Mouse (Mus musculus) lung, embryonic 15.5 days (tissue): ENCODE data around the gene Zp3. TPM values are rescaled to one million over a fixed set of nuclear protein-coding genes. Genes with fewer than 3 reads are reported as not detected.

Source experiments
- ATAC-seq: fragments of 200-750 bp; cut with Nextera tagmentation; 2 replicates; pipeline ENCODE4 v1.8.0; 2017; ENCODE audit warnings: moderate number of reproducible peaks, borderline replicate concordance; ENCODE audit not compliant: low FRiP score, low TSS enrichment; ENCODE audit errors: extremely low read depth
- H3K27ac ChIP-seq: fragments of 300-500 bp; sonication (generic); 2 replicates; pipeline ENCODE4 v1.5.1; 2015; ENCODE audit warnings: moderate library complexity, mild to moderate bottlenecking, inconsistent platforms
- H3K27me3 ChIP-seq: fragments of 300-500 bp; sonication (generic); 2 replicates; pipeline ENCODE4 v1.6.1; 2015; ENCODE audit warnings: inconsistent platforms
- H3K36me3 ChIP-seq: fragments of 300-500 bp; sonication (generic); 2 replicates; pipeline ENCODE4 v1.6.1; 2015; ENCODE audit warnings: inconsistent platforms
- H3K4me1 ChIP-seq: fragments of 300-500 bp; sonication (generic); 2 replicates; pipeline ENCODE4 v1.6.1; 2015; ENCODE audit warnings: inconsistent platforms
- H3K4me2 ChIP-seq: fragments of 300-500 bp; sonication (generic); 2 replicates; pipeline ENCODE4 v1.6.1; 2015; ENCODE audit warnings: inconsistent platforms, mild to moderate bottlenecking, moderate library complexity
- H3K4me3 ChIP-seq: fragments of 300-500 bp; sonication (generic); 2 replicates; pipeline ENCODE4 v1.5.1; 2015; ENCODE audit warnings: mild to moderate bottlenecking, inconsistent platforms
- H3K9ac ChIP-seq: fragments of 300-500 bp; sonication (generic); 2 replicates; pipeline ENCODE4 v1.6.1; 2015; ENCODE audit warnings: inconsistent platforms
- H3K9me3 ChIP-seq: fragments of 300-500 bp; sonication (generic); 2 replicates; pipeline ENCODE4 v1.6.1; 2016; ENCODE audit warnings: inconsistent platforms
- WGBS: fragments of 180-500 bp; shearing (Covaris S2); methylation state at CpG from one replicate; pipeline ENCODE4 v1.1.7; 2015; 5-methylcytosine and 5-hydroxymethylcytosine counted together
- polyA plus RNA-seq: library from polyadenylated mRNA; unstranded; fragments of >200 nt; fragmentation: Nextera tagmentation; extraction: Ambion mirVana; gene quantifications from 2 replicates; pipeline ENCODE4 v1.2.1, GENCODE M21; 2015

Zp3 gene
- polyA plus RNA-seq, 1 experiment from 2014 or later, result not detected

DNA sequence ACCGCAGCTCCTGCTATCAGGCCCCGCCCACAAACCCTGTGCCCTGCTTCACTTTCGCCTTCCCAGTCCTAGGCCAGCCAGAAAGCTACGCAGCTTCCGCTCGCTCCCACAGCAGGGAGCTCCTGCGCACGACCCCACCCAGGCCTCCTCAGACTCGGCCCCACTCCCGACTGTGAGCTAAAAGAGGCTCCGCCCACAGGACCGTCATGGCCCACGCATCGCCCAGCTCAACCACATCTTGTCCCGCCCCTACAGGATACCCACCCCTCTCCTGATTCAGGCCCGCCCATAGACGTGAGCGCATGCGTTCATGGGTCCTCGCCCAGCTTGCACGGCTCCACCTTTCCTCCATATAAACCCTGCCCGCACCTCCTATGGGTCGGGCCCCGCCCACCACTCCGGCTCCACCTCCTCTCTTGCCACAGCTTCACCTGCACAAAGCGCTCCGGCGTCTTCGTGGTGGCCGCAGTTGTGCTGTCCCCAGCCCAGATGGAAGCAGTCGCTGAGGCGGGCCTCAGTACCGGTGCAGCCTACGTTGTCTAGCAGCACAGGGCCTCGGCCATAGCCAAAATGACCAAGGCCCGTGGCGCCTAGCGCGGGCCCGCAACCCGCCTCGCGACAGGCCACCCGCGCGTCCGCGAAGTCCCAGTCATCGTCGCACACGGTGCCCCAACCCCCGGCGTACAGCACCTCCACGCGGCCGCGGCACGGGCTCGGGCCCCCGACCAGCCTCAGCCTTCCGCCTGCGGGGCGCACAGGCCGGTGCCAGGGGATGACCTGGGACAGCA, 17.2 kb upstream of the Zp3 start:
- Histone ChIP-seq H3K9me3 (no peaks in the 10 kb centered on the region), H3K27ac (peak overlapping the region; percentile 96), H3K4me3 (peak overlapping the region; percentile 60), H3K4me2 (peak overlapping the region; percentile 98), H3K9ac (peak overlapping the region; percentile 88), H3K36me3 (no peaks in the 10 kb centered on the region), H3K27me3 (no peaks in the 10 kb centered on the region), H3K4me1 (peaks cover 16% of the 10 kb centered on the region)
- WGBS, result under 1% methylated on average over 64 of the region's 64 CpGs
- ATAC-seq, result peak; percentile 95

DNA sequence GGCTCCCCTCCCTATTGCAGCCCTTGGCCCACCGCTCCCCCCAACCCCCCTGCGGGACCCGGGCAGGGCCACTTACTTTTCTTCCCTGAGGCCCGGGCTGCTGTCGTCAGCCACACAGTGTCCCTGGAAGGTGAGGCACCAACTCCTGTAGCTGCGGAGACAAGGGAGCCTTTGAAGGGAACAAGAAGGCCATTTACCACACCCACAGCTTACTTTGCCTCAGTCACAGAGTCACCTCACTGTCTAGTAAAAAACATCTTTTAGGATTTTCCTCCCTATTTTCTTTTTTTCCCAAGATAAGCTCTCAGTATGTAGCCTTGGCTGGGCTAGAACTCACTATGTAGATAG, 16.6 kb upstream of the Zp3 start:
- Histone ChIP-seq H3K9me3 (no peaks in the 10 kb centered on the region), H3K27ac (peak overlapping the region; percentile 96), H3K4me3 (peak overlapping the region; percentile 60), H3K4me1 (peaks cover 16% of the 10 kb centered on the region), H3K36me3 (no peaks in the 10 kb centered on the region), H3K27me3 (no peaks in the 10 kb centered on the region), H3K9ac (peak overlapping the region; percentile 88), H3K4me2 (peak overlapping the region; percentile 98)
- ATAC-seq, result no peak
- 9% methylated on average over 6 of the region's 6 CpGs for WGBS

DNA sequence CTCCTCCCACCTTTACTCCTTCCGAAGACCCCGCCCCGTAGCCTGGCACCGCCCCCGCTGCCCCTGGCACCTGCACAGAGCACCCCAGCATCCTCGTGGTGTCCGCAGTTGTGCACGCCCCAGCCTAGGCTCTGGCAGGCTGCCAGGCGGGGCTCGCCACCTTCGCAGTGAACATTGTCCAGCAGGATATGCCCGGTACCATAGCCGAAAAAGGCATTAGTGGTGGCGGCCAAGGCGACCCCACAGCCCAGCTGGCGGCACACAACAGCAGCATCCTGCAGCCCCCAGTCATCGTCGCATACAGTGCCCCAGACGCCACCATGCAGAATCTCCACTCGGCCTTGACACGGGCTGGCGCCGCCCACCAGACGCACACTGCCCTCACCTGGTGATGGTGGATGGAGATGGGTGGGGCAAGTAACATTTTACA, 14.4 kb upstream of the Zp3 start:
- no peak for ATAC-seq
- Histone ChIP-seq H3K4me1 (peaks cover 16% of the 10 kb centered on the region), H3K4me3 (peak overlapping the region; percentile 28), H3K27me3 (no peaks in the 10 kb centered on the region), H3K9ac (no peak overlapping the region), H3K27ac (peak overlapping the region; percentile 68), H3K4me2 (peak overlapping the region; percentile 58), H3K9me3 (no peaks in the 10 kb centered on the region), H3K36me3 (no peaks in the 10 kb centered on the region)
- WGBS, result 6% methylated on average over 24 of the region's 24 CpGs

- H3K36me3 ChIP-seq, result no peaks in the 10 kb centered on the region
- H3K27me3 ChIP-seq, result no peaks in the 10 kb centered on the region
- no peak overlapping the region for H3K4me2 ChIP-seq
- H3K9ac ChIP-seq, result no peak overlapping the region
- 54% methylated on average over 9 of the region's 9 CpGs for WGBS
- no peak for ATAC-seq
- no peak overlapping the region for H3K4me3 ChIP-seq
- no peaks in the 10 kb centered on the region for H3K9me3 ChIP-seq
- no peak overlapping the region for H3K27ac ChIP-seq
- H3K4me1 ChIP-seq, result peaks cover 11% of the 10 kb centered on the region
Measured at GRCm38 (mm10) chr5:135966866-135967265, 13.0 kb upstream of the Zp3 start.

DNA sequence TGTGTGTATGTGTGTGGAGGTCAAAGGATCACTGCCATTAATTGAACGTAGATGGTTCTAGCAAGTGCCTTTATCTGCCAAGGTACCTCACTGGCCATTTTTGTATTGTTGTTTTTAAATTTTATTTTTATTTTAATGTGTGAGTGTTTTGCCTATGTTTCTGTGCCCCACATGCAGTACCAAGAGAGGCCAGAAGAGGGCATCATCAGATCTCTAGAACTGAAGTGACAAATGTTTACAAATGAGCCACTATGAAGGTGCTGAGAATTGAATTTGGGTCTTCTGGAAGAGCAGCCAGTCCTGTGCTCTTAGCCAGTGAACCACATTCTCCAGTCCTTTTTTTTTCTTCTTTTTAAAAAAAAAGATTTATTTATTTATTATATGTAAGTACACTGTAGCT, 11.1 kb upstream of the Zp3 start:
- Histone ChIP-seq H3K27me3 (no peaks in the 10 kb centered on the region), H3K27ac (no peak overlapping the region), H3K9ac (no peak overlapping the region), H3K4me2 (no peak overlapping the region), H3K4me1 (peaks cover 5% of the 10 kb centered on the region), H3K36me3 (no peaks in the 10 kb centered on the region), H3K9me3 (no peaks in the 10 kb centered on the region), H3K4me3 (no peak overlapping the region)
- no peak for ATAC-seq
- WGBS, result 62% methylated on average over 1 of the region's 1 CpGs

GRCm38 (mm10) chr5:135970247-135970646, 9.7 kb upstream of the Zp3 start:
- 67% methylated on average over 6 of the region's 6 CpGs for WGBS
- no peak overlapping the region for H3K9ac ChIP-seq
- no peak overlapping the region for H3K4me3 ChIP-seq
- no peaks in the 10 kb centered on the region for H3K36me3 ChIP-seq
- peaks cover 5% of the 10 kb centered on the region for H3K4me1 ChIP-seq
- H3K4me2 ChIP-seq, result no peak overlapping the region
- ATAC-seq, result no peak
- H3K27ac ChIP-seq, result no peak overlapping the region
- H3K9me3 ChIP-seq, result no peaks in the 10 kb centered on the region
- H3K27me3 ChIP-seq, result no peaks in the 10 kb centered on the region

DNA sequence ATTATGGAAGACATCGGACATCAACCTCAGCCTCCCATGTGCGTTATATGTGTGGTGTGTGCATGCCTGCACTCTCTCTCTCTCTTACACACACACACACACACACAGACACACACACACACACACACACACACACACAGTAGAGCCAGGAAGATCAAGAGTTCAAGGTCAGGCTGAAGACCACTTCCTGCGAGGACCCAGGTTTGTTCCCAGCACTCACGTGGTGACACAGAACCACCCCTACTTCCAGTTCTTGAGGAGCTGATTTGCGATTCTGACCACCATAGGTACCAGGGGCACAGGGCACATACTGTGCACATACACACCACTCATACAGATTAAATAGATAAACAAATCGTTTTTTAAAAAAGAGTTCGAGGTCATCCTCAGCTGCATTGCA, 8.0 kb upstream of the Zp3 start:
- Histone ChIP-seq H3K9me3 (no peaks in the 10 kb centered on the region), H3K4me1 (no peaks in the 10 kb centered on the region), H3K4me3 (no peak overlapping the region), H3K4me2 (no peak overlapping the region), H3K27me3 (no peaks in the 10 kb centered on the region), H3K27ac (no peak overlapping the region), H3K36me3 (no peaks in the 10 kb centered on the region), H3K9ac (no peak overlapping the region)
- WGBS, result 79% methylated on average over 7 of the region's 7 CpGs
- no peak for ATAC-seq

DNA sequence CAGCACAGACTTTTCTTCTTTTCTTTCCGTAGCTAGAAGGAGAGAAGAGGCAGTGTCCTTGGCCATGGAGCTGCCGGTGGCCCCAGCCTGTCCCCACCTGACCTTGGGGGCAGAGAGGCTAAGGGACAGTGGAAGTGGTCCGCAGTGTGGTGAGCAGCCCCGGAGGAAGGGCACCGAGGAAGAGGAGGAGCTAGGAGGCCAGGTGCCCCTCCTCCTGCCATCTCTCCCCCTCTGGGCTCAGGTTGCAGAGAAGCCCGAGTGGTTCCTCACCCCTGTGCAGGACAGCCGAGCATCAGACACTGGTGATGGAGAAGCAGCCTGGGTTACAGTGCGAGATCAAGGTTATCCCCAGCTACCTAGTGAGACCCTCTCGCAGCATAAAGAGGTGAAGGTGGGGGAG, 5.5 kb upstream of the Zp3 start, which contains the start of gene Ssc4d:
Gene Ssc4d, minus strand, starts transcription at position 167 of the 400 bp plus-strand sequence.
- Histone ChIP-seq H3K9ac (no peak within 1 kb of the TSS), H3K9me3 (no peaks in the 10 kb centered on the region), H3K4me1 (no peaks in the 10 kb centered on the region), H3K4me3 (peak within 1 kb of the TSS; percentile 17), H3K27me3 (no peaks in the 10 kb centered on the region), H3K27ac (no peak within 1 kb of the TSS), H3K36me3 (no peaks in the 10 kb centered on the region), H3K4me2 (peak within 1 kb of the TSS; percentile 24; the same call in 1 of the 2 replicates)
- WGBS, result 14% methylated on average over 9 of the region's 9 CpGs
- no peak for ATAC-seq

DNA sequence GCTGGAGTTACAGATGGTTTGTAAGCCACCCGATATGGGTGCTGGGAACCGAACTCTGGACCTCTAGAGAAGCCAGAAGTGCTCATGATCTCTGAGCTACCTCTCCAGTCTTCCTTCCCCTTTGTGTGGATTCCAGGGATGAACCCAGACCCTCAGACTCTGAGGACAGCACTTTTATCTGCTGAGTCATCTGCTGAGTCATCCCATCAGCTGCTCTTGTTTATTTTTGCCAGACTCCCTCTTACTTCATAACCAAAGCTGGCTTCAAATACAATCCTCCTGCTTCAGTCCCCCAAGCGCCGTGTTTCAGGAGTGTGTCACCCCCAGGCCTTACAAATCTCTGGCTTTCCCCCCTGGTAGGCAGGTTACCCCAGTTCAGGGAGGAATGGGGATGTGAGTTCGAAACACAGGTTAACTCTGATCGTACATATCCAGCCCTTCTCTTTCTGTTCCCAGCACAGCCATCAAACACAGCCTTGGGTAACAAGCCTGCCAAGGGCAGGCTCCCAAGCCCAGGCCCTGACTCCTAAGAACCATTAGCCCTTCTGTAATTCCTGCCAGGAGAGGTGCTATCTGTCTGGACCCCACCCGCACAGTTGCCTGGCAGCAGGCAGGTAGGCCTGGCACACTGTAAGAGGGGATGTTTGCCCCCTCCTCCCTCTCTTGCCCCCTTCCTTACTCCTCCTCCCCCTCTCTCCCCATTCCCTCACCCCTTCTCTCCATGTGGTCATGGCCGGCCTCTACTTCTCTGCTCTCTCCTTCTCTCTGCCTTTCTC, 3.8 kb upstream of the Zp3 start:
- H3K9ac ChIP-seq, result no peak overlapping the region
- no peak overlapping the region for H3K27ac ChIP-seq
- ATAC-seq, result no peak
- WGBS, result 86% methylated on average over 7 of the region's 8 CpGs
- H3K4me1 ChIP-seq, result no peaks in the 10 kb centered on the region
- H3K4me2 ChIP-seq, result no peak overlapping the region
- no peak overlapping the region for H3K4me3 ChIP-seq
- H3K9me3 ChIP-seq, result no peaks in the 10 kb centered on the region
- H3K36me3 ChIP-seq, result no peaks in the 10 kb centered on the region
- H3K27me3 ChIP-seq, result no peaks in the 10 kb centered on the region

DNA sequence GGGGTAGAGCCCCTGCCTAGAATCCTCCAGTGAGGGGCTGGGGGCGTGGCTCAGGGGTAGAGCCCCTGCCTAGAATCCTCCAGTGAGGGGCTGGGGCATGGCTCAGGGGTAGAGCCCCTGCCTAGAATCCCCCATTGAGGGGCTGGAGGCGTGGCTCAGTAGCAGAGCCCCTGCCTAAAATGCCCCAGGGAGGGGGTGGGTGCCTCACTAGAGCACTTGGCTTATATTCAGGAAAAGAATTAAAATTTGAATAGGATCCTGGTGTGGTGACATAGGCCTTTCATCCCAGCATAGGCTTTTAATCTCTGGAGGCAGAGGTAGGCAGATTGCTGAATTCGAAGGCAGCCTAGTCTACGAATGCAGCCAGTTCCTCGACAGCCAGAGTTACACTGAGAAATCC, 518 bp upstream of the Zp3 start:
- H3K9me3 ChIP-seq, result no peaks in the 10 kb centered on the region
- no peak overlapping the region for H3K4me3 ChIP-seq
- H3K9ac ChIP-seq, result no peak overlapping the region
- no peak for ATAC-seq
- H3K36me3 ChIP-seq, result no peaks in the 10 kb centered on the region
- WGBS, result 72% methylated on average over 5 of the region's 5 CpGs
- H3K4me2 ChIP-seq, result no peak overlapping the region
- H3K4me1 ChIP-seq, result no peaks in the 10 kb centered on the region
- H3K27ac ChIP-seq, result no peak overlapping the region
- no peaks in the 10 kb centered on the region for H3K27me3 ChIP-seq

DNA sequence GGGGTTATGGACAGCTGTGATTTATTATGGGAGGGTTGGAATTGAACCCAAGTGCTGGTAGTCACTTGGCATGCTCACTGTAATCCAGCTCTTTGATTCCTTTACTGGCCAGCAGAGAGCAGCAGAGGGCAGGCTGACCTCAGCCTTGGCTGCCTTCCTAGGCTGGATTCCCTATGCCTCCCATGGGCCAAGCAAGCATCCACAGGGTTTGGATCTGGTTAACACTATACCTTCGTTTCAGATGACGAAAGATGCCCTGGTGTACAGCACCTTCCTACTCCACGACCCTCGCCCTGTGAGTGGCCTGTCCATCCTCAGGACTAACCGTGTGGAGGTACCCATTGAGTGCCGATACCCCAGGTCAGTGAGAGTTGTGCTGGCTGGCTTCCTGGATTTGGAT, 2.5 kb downstream of the Zp3 start:
- Histone ChIP-seq H3K9me3 (no peaks in the 10 kb centered on the region), H3K4me3 (no peak overlapping the region), H3K4me2 (no peak overlapping the region), H3K36me3 (no peaks in the 10 kb centered on the region), H3K9ac (no peak overlapping the region), H3K4me1 (no peaks in the 10 kb centered on the region), H3K27ac (no peak overlapping the region), H3K27me3 (no peaks in the 10 kb centered on the region)
- WGBS, result 33% methylated on average over 6 of the region's 6 CpGs
- no peak for ATAC-seq

GRCm38 (mm10) chr5:135984546-135985044, 4.7 kb downstream of the Zp3 start:
- no peaks in the 10 kb centered on the region for H3K9me3 ChIP-seq
- ATAC-seq, result no peak
- no peaks in the 10 kb centered on the region for H3K4me1 ChIP-seq
- no peak overlapping the region for H3K4me2 ChIP-seq
- H3K4me3 ChIP-seq, result no peak overlapping the region
- H3K27me3 ChIP-seq, result no peaks in the 10 kb centered on the region
- no peaks in the 10 kb centered on the region for H3K36me3 ChIP-seq
- H3K9ac ChIP-seq, result no peak overlapping the region
- 67% methylated on average over 6 of the region's 6 CpGs for WGBS
- no peak overlapping the region for H3K27ac ChIP-seq
